Mouse (Mus musculus) right cerebral cortex, postnatal 4 days (tissue): ENCODE results near the gene Kcnq5.
"Not testable (repeated sequence)": the region's sequence is repeated elsewhere in the genome, so short reads cannot be mapped to it uniquely, and the experiment has no call there.

Source experiments
- DNase-seq: peaks from one replicate; pipeline ENCODE4 v3.0.0-alpha.2; 2022

Kcnq5 gene

DNA sequence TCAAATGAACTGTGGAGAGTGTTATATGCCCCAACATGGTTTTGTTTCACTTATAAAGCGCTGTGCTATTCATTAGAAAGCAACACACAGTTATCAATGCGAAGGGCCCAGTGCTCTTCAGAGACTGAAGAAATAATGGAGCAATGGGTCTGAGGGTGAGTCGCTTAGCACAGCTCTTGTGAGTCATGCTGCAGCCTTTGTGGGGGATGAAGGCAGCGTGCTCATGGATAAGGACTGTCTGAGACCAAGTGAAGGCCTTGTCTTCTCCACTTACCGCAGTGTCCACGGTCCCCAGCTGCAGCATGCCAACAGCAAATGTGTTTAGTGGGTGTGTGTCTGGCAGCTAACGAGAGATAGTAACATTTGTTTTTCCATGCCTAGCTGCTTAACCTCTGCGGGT, 503.2 kb downstream of the Kcnq5 start:
- DNase-seq: no peak

DNA sequence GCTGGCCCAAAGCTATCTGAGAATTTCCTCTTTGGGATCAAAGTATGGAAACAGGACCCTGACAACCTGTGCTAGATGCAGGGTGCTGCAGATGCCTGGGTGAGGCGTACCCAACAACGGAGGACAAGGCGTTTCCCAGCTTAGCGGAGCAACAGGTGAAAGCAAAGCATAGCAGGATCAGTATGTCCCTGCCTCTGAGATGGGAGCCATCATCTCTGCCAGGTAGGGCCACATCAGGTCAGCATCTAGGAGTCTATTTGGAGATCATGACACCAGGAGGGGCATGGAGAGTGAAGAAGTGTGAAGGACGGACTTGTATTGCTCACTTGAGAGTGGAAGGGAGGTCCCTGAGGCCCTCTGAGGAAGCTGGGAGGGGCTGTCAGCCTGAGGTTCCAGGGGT, 505.8 kb downstream of the Kcnq5 start:
- no peak for DNase-seq

DNA sequence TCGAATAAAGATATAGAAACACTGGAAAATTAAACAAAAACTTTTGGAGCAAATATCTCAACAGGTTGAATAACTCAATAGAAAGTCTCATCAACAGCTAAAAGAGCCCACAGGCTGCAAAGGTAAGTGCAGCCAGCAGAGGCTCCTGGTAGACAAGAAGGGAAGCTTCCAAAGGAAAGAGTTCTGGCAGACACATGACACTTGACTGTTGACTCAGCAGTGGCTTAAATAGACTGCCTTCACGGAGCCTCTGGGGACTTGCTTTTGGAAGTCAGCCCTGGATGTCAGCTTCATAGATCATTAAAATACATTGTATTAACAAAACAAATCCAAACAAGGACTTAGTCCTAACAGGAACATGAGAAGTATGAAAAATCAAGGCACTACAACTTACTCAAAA, 513.5 kb downstream of the Kcnq5 start:
- DNase-seq: no peak

DNA sequence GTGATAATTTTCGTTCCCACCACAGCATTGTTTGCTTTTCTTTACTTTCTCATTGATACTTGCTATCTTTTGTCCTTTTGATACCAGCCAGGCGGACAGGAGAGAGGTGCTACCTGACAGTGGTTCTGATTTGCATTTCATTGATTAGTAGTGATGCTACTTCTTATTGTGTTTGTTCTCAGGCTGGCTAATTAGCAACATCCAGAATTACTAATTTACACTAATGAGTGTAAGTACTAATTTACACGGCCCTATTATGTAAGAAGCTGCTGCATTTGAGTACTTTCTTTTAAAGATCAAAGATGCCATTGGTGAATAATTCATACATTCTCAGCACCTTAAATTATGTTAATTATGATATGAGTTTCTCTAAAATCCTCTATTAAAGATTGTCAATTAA, 525.0 kb downstream of the Kcnq5 start:
- no peak for DNase-seq

DNA sequence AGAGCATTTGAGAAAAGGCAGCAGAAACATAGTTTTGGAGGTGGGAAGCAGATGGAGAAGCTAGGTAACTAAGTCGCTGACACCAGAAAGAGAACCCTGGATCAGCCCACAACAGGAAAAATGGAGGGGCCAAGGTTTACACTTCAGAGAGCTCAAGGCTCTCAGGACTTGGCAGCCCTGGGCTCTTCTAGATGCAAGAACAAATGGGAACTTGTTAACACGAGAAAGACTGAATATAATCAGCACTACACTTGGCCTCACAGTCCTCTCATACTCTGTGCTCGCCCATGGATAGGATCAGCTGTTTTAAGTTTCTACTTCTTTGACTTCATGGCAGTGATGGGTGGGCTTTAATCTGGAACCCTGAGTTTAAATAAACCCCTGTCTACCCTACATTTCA, 526.9 kb downstream of the Kcnq5 start:
- no peak for DNase-seq

DNA sequence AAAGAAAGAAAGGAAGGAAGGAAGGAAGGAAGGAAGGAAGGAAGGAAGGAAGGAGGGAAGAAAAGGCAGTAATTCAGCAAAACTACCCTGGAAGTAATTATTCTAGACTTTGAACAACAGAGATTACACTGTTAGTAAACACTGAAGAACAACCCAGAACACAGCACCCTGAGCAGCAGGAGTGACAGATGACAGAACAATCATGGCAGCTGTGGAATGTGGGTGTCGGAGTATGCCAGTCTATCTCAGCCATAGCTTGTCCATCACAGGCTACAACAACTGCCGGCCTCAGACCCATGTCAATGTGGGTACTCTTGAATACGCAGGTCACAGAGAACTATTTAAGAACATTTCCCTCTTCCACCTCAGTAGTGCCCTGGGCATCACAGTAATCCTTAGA, 530.1 kb downstream of the Kcnq5 start:
- no peak for DNase-seq

DNA sequence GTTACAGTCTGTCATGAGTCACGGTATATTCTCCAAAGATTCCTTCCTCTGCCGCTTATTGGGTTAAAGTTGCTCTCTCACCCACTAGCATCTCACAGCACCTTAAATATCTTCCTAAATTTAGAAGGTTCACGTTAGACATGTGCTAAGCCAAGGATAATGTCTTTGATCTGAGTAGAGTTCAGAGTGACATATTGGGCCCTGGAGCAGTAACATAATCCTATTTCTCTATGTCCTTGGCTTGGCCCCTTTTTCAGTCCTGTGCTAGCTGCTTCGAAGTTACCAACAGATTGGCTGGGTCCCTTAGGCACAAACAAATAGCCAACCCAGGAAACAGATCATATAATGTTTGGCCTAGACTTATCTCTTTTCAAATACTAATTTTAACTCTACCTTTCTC, 533.7 kb downstream of the Kcnq5 start:
- DNase-seq: no peak

DNA sequence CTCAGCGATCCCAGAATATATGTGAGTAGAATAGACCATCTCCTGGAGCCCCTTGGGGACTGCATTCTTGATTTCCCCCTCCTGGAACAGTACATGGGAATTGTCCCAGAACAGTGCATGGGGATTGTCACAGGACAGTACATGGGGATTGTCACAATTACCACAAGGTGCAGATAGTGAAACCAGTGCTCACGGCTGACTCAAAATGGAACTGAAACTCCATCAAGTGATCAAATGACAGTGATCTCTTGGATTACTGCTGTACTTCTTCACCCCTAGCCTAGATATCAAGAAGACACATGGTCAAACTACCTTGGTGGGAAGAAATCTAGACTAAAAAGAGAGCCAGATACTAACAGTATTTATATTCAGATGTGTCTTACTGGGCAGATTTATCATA, 536.1 kb downstream of the Kcnq5 start:
- no peak for DNase-seq

DNA sequence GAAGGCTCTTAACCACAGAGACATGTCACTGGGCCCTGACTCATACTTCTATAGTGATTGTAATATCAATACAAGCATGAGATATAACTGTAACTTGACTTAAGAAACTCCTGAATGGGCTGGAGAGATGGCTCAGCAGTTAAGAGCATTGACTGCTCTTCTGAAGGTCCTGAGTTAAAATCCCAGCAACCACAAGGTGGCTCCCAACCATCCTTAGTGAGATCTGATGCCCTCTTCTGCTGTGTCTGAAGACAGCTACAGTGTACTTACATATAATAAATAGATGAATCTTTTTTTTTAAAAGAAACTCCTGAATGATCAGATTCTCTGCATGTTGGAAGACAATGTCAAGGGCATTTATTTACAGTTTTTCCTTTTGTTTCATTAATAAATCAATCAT, 542.4 kb downstream of the Kcnq5 start:
- DNase-seq: peak; percentile 17

DNA sequence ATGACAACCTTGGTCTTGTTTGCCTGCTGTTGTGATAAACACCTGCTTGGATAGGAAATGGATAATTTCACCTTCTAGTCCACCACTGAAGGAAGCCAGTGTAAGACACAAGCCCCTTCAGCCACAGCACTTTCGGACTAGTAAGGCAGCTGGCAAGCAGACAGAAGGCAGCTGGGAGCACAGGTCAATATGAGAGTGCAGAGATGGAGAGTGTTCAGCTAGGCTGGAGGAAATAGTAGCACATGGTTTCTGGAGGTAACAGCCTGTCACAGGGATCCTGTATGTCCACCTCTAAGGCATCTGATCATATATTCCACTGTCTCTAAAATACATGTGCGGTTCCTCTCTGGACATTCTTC, 549.6 kb downstream of the Kcnq5 start:
- DNase-seq: no peak

DNA sequence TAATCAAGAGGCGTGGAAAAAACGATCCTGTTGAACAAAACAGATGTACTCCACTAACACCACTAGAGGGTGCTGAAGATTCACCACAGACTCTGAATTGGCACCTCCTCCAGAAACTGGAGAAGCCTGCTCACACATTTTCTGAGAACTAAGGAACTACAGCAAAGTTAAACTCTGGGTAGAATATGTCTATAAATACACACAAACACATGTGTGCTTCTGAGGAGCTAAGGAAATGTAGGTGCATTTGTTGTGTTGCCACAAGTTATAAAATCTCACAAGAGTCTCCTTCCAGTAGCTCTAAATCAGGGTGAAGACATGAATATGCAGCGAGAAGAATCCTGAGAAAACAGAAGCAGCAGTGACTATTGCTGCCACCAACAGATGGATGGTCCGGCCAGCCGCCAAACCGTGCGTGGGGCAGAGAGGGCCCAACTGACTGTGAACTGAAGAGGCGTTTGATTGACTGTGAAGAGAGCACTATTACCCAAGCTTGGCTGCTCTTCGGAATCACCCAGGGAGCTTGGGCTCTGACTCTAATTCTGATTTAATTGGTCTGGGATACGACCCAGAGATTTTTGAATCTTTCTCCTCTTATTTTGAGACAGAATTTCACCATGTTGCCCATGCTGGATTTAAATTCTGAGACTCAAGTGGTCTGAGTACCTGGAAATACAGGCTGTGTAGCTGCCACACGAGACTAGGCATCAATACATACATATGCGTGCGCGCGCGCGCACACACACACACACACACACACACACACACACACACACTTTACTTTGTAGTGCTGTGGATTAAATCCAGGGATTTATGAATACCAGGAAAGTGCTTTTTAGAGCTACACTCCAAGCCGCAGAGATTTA, 550.2 kb downstream of the Kcnq5 start:
- peak; percentile 80 for DNase-seq

DNA sequence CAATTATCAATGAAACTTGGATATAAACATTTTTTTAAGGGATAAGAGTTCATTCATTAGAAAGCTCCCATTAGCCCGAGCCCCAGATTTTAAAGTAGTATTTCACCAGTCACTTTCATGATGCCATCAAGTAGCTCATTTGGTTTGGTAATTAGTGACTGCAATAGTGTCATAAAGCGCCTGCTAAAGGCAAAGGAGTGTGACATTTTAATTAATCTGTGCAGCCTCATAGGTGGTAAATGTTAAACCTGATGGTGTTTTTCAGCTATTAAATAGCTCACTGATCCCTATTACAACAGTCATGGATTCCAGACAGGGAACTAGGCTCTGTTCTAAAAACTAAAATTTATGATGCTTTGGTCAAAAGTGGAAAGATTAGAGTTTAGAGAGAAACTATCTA, 554.5 kb downstream of the Kcnq5 start:
- DNase-seq: no peak

DNA sequence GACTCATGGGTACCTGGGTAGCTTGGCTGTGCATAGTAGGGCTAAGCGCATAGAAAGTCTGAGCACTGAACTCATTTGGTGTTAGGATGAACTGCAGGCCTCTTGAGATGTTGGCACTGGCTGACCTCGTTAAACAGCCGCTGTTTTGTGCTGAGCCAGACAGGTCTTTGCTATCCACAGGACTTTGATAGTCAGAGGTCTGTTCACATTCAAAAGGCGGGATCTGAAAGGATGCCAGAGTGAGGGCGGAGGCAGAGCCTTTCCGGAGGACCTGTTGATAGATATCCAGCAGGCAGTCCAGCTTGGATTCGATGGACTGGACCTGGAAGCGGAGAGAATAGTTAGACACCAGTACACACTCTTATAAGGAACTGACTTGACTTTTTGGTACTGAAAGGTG, 558.9 kb downstream of the Kcnq5 start:
- DNase-seq: no peak

DNA sequence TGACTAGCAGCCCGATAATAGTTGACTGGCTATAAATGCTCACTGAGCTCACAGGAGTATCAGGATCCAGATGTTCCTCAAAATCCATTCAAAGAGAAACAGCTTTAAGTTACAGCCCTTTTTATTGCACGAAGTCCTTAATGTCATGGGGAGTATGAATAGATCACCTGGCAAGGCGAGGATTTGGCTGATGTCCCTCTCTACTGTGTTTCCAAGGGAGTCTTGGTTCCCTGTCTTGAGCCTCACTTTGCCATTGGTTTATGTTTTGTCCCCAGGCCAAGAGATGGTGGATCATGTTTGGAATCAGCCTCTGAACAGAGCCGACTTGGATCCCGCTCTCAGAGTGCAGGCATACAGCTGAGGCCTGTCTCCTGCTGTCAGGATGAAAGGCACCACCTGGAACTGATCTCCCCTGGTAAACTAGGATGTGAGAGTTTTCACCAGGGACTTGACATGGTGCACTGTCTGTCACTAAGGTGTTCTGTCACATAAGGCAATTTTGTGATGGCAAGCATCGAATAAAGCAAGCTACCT, 570.5 kb downstream of the Kcnq5 start:
- DNase-seq: no peak

DNA sequence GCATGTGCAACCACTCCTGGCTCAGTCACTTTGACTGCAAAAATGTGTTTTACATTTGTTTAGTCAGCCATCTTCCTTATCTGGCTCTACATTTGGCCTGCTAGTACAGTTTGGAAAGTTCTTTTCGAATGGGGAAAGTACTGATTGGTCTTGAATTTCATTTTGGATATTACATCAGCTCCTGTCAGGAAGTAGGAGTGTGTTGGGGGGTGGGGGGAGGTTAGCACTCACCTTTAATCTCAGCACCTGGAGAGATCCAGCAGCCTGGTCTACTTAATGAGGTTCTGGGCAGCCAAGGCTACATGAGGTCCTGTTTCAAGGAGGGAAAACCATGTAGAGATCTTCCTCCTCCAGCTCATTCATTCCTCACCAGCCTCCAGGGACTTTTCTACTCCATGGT, 578.5 kb downstream of the Kcnq5 start, which contains the start of gene Khdc1b:
Gene Khdc1b, plus strand, starts transcription at position 301 of the 400 bp plus-strand sequence.
- DNase-seq: no peak

DNA sequence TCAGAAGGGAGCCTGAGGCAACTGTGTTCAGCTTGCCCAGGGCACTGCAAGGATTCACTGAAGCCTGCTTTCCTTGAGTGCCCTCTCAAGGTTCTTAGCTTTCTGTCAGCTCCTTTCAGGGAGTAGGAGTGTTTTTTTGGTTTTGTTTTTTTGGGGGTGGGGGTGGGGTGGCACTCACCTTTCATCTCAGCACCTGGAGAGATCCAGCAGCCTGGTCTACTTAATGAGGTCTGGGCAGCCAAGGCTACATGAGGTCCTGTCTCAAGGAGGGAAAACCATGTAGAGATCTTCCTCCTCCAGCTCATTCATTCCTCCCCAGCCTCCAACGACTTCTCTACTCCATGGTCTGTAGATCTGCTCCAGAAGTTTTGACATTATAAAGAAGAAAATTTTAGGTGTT, 593.7 kb downstream of the Kcnq5 start, which contains the start of gene Khdc1c:
Gene Khdc1c, plus strand, starts transcription at position 301 of the 400 bp plus-strand sequence.
- DNase-seq: not testable (repeated sequence)

DNA sequence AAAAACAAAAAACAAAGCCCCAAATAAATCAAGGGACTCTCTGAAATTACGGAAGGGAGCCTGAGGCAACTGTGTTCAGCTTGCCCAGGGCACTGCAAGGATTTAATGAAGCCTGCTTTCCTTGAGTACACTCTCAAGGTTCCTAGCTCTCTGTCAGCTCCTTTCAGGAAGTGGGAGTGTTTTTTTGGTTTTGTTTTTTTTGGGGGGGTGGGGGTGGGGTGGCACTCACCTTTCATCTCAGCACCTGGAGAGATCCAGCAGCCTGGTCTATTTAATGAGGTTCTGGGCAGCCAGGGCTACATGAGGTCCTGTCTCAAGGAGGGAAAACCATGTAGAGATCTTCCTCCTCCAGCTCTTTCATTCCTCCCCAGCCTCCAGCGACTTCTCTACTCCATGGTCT, 612.4 kb downstream of the Kcnq5 start, which contains the start of gene Khdc1a:
Gene Khdc1a, plus strand, starts transcription at position 301 of the 400 bp plus-strand sequence.
- DNase-seq: no peak
